Mouse (Mus musculus): Measurements from ENCODE around the gene Zfp1.

- TF ChIP-seq CTCF (IDR thresholded peaks at IDR 0.05; ENCODE audit: low read depth) (no peak), EP300 (IDR thresholded peaks at IDR 0.05; ENCODE audit: low read depth) (no peak)
Observed at GRCm38 (mm10) chr8:111648834-111649233, 5.6 kb downstream of the Zfp1 start.

All from heart, postnatal 0 days (tissue).